Mouse (Mus musculus) granulocyte monocyte progenitor cell, adult 5-6 weeks (primary cell): ENCODE results near the gene Bsdc1. TPM values are rescaled to one million over a fixed set of nuclear protein-coding genes. Genes with fewer than 3 reads are reported as not detected.

ENCODE experiments used
- ATAC-seq: replicated peaks from 2 replicates; pipeline ENCODE4 v1.8.0; 2016; ENCODE audit warnings: mild to moderate bottlenecking, moderate TSS enrichment, inconsistent platforms; ENCODE audit not compliant: poor library complexity, severe bottlenecking
- total RNA-seq, 2 experiments: library from RNA; stranded (forward) in 1 of 2; stranded (reverse) in 1 of 2; fragments of 200-712, 200-1000 nt in 1 of 2; fragments of >200 nt in 1 of 2; fragmentation: Nextera tagmentation in 1 of 2; gene quantifications; 2 replicates each; pipeline ENCODE4 v1.2.3; 2014 to 2017

Bsdc1 gene
- total RNA-seq, 2 experiments from 2014 or later = 14.7 to 23.1 TPM

DNA sequence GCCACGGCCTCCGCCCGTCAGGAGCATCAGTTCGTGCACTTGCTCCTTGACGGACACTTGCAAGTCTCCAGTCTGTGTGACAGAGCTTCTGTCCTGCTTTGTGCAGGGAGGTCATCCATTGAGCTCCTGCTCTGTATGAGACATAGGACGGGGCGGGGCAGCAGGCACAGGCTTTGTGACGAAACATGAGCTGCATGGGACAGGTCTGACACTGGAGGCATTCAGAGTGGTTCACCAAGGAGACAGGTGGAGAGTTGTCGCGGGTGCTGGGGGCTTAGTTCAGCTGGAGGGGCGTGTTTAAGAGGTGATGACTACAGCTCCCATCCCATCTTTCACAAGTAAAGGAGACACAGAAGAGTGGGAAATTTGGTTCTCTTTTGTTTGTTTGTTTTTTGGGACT, 14.7 kb downstream of the Bsdc1 start:
- no peak for ATAC-seq

DNA sequence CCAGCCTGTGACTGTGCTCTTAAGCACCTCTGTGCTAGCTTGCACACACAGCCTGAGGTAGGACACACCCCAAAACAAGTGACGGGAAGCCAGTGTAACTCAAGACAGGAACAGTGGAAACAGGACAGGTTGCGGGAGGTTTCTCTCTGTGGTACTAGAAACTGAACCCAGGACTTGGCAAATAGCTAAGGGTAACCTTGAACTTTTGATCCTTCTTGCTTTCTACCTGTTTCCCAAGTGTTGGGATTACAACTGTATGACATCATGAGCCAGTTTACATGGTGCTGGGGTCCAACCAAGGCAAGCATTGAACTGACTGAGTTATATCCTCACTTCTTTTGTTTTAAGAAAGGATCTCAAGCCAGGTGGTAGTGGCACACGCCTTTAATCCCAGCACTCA, 18.5 kb downstream of the Bsdc1 start:
- no peak for ATAC-seq

DNA sequence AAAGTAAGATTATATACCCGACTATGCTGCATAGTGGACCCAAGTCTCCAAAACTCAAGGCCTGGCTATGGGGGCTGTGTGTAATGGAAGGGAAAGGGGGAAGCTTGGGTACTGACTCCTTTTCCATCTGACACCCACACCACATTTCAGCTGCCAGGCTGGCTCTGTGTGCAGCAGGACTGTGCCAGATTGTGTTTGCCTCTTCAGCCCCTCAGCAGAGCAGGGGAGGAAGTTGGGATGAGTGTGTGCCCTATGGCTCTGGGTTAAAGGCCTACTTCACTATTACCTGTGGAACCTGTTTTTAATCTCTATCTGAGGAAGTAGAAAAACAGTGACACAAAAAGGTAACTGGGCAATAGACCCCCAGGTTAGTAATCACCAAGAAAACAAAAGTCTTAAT, 19.7 kb downstream of the Bsdc1 start:
- ATAC-seq = no peak

DNA sequence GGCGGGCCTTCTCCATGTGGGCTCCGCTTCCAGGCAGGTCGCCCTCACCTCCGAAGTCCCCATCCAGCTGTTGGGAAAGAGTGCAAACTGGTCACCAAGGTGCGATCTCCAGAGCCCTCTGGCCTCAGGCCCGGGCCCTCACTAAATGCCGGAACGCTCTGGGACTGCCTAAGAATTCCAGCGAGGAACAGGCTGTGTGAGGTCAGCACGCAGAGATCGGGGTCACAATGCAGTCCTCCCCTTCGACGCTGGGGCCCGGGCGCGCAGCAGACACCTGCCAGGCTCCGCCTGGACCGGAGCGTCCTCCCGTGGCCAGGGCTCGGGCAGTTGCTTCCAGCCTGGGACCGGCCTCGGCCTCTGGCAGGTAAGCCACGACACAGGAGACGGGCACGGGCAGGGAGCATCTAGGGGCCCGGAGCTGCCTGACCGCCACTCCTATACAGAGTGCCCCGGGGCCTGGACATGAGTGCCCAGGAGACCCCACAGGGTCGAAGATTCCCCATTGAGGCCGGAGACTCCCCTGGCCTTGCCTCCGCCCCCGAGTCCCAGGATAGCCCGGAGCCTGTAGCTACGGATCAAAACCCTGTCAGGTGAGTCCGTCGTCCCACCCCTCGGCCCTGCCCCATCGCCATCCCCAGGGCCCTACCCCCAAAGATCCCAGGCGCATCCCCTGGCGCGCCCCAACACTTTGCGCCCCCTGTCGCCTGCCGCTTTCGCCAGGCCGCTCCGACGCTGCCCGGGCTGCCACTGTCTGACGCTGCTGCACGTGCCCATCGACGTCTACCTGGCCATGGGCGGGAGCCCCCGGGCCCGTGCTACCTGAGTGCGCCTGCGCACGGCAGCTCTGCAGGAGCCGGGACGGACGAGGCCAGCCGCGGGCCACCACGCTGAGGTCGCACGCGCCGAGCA, 29.8 kb downstream of the Bsdc1 start, which contains the start of the genes Tssk3 and Fam229a:
Tssk3 (minus strand) TSS at position 51 of the 909 bp plus-strand sequence.
Fam229a (plus strand) TSS at position 219 of the 909 bp plus-strand sequence.
- 0 out of 2 replicates have a peak, but pooled peaks have one; percentile 11 for ATAC-seq

DNA sequence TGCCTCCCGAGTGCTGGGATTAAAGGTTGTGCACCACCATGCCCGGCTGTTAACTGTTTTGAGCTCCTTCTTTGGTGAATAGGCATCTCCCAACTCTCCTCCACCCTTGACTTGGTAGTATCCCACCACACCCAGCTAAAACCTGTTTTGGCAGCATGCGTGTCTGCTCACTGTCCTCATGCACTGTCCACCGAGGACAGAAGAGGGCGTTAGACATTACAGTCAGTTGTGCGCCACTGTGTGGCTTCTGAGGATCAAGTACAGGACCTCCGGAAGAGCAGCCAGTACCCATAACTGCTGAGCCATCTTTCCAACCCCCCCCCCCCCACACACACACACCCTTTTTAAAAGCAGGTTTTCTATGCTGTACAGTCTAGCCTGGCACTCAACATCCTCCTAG, 33.3 kb downstream of the Bsdc1 start:
- ATAC-seq = no peak

DNA sequence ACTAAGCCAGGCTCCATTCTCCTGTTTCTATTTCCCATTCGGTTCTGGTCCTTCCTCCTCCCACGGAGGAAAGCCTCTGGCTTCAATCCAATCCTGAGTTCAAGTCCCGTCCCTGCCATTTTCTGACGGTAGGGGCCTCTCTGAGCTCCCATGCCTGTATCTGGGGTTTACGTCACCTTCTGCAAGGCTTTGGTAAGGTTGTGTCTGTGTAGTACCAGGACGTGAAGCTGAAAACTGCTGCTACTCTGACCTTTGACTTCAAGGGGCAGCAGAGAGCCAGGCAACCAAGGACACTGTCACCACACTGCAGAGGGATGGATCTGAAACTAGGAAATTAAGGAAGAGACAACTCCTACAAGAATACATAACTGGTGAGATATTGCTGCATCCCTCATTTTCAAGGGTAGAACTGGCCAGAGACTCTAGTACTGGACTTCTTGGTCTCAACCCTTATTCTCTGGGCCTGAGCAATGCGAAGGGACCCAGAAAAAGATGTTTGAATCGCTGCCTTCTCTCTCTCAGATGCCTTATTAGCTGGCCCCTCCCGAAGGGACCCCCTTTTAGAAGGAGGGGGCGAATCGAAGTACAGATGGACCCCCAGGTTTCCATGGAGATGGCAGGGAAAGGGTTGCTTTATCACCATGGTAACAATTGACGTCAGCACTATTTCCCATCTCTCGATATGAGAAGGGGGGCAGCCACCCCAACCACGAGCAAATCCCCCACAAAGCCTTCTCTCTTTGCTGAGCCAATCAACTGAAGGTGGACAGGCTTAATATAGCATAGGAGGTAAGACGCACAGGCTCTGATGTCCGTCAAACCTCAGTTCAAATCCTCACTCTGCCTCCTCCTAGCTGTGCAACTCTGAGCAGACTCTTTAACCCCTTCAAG, 34.5 kb downstream of the Bsdc1 start:
- ATAC-seq = peak; percentile 61

DNA sequence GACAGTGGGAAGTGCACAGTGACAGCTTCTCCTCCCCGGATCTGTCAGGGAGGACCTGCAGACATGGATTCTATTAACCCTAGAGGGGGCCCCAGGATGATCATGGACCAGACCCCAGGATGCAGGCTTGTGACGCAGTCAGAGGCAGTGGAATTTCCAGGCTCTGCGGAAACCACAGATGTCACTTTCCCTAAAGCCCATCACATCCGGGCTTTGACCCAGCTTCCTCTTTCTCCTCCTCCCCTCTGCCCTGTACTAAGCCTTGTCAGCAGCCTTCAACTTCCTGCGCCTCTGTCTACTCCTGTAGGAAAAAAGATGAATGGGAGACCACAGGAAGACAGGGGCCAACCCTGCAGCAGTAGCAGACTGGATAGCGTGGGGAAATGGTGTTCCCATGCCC, 35.2 kb downstream of the Bsdc1 start:
- ATAC-seq = peak; percentile 57

DNA sequence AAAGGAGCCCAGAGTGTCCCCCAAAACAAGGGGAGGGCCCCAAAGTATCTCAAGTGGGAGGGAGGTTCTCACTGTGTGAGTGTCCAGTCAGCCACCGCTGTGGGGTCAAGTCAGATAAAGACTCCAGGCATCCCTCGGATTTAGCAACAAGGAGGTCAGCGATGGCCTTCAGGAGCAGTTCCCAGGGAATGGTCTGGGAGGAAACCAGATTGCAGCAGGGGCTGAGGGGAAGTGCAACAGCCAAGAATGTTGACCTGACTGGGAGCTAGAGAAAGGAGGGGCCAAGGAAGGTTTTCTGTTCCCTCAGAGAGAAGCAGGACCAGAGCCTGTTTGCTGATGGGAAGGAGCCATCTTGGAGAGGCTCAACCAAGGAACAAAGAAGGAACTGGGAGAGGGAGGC, 37.6 kb downstream of the Bsdc1 start:
- ATAC-seq = no peak

DNA sequence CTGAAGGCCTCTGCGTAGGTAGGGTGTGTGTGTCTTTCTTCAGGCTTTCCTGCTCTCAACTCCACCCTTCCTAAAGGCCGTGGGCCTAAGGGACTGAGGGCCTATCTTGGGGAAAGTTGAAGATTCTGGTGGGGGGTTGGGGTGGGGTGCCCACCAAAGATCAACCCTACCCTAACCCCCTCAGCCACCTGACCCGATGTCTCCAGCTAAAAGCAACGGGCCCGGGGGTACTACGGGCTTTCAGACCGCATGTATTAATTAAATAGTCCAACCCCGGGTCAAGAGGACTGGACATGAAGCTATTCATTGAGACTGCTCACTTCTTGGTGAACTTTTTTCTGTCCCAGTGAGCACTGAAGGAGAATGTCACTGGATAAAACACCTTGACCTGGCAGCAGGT, 38.6 kb downstream of the Bsdc1 start:
- no peak for ATAC-seq

DNA sequence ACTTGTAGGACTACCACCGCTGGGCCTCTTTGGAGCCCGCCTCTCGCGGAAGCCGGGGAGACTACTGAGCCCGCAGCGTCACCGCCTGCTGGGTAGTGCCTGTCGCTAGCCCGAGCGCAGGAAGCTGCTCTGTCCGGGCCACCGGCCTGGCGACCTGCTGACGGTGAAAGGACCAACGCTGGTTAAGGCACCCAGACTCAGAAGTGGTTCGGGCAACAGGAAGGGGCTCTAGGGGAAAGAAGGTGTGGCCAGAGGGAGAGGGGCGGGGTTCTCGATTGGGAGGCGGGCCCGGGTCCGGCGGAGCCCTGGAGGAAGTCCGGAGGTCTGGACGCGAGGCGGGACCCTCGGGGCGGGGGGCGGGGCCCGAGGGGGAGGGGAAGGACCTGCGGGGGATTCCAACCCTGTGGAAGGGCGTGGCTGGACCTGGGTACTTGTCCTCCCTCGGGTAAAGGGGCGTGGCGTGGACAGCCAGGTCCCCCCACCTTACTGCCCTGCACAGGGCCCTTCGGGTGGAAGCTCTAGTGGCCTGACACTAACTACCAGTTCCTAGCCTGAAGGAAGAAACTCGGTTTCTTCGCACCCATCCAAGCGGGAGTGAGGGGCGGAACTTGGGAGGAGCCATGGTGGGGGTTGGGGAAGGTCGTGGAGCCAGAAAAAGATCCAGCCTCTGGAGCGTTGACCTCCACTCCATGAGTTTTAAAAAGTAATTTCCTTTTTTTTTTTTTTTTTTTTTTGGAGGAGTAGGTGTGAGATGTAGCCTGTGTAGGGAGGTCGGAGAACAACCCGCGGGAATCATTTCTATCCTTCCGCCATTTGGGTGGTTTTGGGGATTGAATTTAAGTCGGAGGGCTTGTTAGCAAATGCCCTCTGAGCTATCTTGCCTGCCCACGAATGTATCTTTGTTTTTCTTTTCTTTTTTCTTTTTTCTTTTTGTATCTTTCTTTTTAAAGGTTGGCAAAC, 39.5 kb downstream of the Bsdc1 start:
- peak; percentile 67 for ATAC-seq

DNA sequence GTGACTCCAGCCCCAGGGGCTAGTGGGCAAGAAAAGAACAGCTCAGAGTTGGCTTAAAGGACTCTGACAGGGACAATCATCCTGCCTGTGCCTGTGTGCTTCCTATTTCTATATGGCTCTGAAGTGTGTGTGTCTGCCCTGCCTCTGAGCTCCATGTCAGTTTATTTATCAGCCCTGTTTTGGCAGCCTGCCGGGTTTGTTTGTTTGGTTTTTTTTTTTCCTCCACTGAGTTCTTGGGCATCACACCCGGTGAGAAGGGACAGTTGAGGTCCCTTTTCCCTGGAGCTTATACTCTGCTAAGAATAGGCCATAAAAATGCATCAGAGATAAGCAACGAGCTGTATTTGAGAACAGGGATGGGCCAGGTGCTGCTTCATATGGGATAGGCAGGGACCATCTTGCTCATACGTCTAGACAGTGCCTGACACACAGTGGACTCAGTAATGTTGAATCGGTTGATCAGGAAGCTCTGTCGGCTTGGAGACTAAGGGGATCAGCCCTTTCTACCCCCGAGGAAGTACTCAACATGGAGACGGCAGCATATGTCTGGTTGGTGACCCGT, 41.0 kb downstream of the Bsdc1 start:
- ATAC-seq = no peak

DNA sequence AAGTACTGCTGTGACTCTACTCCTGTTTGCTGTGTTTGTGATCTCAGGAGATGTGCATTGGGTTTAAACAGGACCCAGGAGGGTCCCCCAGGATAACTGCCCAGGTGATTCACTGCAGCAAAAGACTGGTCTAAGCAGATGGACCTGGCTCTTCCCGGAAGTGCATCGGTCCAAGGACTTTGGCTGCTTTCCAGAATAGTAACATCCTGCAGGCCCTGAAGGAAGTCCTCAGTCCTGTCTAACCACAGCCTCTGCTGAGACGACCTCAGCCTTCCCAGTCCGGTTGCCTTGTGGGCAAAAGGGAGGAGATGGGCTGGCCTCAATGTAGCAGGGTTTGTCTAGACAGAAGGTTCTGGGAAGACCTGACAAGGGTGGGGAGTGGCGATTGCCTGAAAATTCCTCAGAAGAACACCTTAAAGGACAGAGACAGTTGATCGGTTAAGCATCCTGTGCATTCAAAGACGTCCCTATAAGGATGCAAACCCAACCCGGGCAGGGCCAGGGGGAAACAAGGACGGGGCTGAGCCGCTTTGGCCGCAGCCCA, 41.6 kb downstream of the Bsdc1 start:
- no peak; the same call in 1 of the 2 replicates for ATAC-seq

DNA sequence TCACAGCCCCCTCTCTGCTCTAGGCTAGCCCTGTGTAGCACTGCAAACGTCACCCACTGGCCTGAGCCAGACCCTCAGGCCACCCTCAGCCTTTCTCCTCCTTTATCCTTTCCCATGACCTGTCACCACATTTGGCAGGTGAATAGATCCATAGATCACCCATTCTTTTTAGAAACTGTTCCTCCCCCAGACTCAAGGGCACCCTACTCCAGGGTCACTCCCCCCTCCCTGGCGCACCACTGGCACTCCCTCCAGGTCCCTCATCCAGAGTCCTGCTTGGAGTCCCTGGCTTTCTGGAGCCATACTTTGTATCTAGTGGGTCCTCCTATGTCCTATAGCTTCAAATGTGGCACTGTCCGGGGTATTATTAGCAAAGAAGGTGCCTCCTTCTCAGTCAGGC, 44.1 kb downstream of the Bsdc1 start:
- ATAC-seq = no peak

DNA sequence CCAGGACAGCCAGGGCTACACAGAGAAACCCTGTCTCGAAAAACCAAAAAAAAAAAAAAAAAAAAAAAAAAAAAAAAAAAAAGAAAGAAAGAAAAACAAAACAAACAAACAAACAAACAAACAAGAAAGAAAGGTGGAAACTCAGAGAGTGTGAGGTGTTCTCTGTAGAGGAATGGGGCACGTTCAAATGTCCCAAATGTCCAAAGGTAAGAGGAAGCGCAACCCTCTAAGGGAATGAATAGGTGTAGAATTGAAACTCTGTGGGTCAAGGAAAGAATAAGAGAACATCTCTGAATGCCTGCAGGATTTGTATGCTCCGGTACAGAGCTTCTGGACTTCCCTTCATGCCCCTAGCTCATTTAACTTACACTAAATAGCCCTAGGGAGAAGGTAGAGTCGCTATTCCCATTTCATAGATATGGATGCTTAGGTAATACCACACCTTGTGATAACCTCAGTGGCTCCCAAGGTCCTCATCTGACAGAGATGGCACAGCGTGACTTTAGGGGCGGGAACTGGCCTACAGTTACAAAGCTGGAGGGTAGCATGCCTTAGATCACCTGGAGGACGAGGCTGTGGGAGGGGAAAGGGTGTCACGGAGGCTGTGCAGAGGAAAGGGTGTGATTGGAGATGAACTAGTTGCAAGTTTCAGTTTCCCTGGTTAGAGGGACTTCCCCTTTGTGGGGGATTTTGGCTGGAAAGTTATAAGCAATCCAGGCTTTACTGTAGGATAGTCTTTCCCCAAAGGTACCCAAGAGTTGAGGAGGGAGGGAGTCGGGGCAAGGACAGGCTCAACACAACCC, 46.3 kb downstream of the Bsdc1 start:
- peak; percentile 68 for ATAC-seq

DNA sequence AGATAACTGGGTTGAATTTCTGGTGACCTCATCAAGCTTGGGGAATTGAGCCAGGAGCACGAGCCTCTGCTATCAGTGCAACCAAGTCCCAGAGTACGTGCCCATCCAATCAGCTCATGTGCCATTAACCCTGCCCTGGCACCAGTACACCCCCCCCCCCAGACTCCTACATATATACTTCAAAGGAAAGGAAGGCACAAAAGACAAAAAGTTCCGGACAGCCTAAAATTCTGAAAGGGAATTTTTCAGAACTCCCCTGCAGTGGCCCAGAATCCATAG, 46.8 kb downstream of the Bsdc1 start:
- ATAC-seq = no peak

DNA sequence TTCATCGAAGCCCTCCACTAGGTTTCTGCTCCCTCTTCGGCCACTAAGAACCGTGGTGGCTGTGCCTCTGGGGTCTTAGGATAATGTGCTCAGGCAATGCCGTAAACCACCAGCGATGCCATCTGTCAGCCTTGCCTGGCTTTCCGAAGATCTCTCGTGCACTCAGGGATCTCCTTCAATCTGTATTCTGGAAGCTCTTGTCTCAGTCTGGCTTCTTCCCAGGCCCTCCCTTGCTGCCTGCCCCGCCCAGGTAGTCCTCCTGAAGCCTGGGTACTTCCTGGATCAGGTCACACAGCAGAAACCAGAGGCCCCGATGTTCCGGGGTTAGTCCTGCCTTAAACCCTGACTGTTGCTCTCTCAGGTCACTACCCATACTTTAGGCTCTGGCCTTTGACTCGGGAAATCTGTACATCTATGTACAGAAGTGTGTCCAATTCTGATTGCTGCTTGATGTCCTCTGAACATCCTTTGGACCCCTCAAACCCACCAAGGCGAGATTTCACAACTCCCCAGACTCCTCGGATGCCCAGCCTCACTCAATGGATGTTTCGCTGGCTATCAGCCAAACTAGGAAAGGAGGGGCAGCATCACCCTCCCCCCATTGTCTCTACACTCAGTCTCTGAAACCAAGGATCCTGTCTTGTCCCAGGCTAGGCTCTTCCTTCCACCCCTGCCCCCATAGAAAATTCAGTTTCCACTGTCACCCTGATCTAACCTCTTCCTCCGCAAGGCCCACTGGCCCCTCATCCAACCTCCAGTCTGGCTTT, 47.6 kb downstream of the Bsdc1 start:
- no peak for ATAC-seq

DNA sequence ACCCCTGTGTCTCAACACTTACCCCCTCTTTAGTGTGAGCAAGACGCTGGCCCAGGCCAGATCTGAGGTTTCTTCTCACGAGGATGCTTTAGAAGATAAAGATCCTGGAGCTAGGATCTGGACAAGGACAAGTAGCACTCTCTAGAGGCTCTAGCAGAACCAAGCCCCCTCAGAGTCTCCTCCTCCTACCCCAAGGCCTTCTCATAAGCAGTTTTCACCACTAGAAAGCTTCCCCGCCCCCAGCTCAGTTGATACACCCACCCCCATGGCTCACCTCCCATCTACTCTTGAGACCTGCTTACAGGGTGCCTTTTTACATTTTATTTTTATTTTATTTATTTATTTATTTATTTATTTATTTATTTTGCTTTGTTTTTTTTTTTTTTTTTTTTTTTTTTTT, 48.3 kb downstream of the Bsdc1 start:
- ATAC-seq = no peak
